Mouse (Mus musculus) cortical plate, adult 2 months (tissue): ENCODE results near the gene Bcl2a1b.
"Not testable (repeated sequence)": the region's sequence is repeated elsewhere in the genome, so short reads cannot be mapped to it uniquely, and the experiment has no call there.

Experiments
- CTCF ChIP-seq: fragments of 200-500 bp; IDR thresholded peaks from 2 replicates; pipeline ENCODE4 v1.5.1; 2011; ENCODE audit warnings: mild to moderate bottlenecking, control low read depth, low read length; ENCODE audit not compliant: insufficient read depth; ENCODE audit errors: extremely low read depth
- POLR2A ChIP-seq: fragments of 200-500 bp; IDR thresholded peaks from 2 replicates; pipeline ENCODE4 v1.6.1; 2011; ENCODE audit warnings: mild to moderate bottlenecking, low read length, control low read depth; ENCODE audit not compliant: insufficient read depth; ENCODE audit errors: extremely low read depth

DNA sequence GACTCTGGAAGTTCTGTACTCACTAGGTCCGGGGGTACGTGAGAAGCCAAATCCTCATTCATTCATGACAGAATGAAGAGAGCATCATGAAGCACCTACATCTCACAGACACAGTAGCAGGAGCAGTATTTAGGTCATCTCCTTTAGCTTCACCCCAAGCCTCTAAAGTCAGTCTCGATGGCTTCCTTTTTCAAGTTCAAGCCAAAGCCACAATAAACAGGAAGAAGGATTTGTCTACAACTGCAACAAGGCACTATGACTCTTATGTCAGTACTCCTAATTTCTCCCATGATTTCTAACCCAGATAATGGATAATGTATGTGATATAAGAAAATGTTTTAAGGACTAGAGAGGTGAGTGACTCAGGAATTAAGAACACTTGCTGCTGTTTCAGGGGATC, 660 bp upstream of the Bcl2a1b start:
- TF ChIP-seq CTCF, POLR2A: not testable (repeated sequence)
